In the genomic region with DNA sequence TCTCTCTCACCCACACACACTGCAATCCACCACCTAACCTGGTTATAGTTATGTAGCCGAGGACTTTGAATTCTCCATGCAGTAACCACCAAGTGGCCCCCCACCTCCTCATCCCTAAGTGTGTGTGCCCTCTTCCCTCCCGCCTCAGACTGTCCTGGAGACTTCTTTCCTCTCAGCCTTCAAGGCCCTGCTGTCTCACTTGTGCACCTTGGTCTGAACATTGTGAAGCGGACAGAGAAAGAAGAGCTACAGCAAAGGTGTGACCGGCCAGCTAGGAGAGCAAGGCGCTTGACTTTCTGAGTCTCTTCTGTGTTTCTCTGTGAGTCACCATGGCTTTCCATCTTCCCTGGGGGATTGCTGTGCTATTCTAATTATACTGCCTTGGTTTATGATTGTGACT, we compare ENCODE assay signal across 26 mouse cellular contexts. TPM values are rescaled to one million over a fixed set of nuclear protein-coding genes. Genes with fewer than 3 reads are reported as not detected.
DNase-seq lines count a peak whose midpoint lies in the region; ATAC-seq lines count a peak whose summit lies in the region.
"Had no signal": no experiment of that assay in that cellular context is flagged by ENCODE, and none has a peak within 500 bp of the region (broad histone marks: within the 10 kb centered on the region; RNA-seq: fewer than 3 reads in every experiment).

No protein-coding gene starts in this region.

- H3K9ac ChIP-seq in midbrain, embryonic 13.5 days (replicated peaks) = no peak overlapping the region
- no peak overlapping the region for H3K9ac ChIP-seq in hindbrain, embryonic 16.5 days (ENCODE audit: low read depth, low read length)
- H3K9ac ChIP-seq: embryonic facial prominence, embryonic 15.5 days; heart, embryonic 13.5 days; limb, embryonic 15.5 days; liver, embryonic 15.5 days had no signal

- no peaks in the 10 kb centered on the region for H3K36me3 ChIP-seq in heart, embryonic 10.5 days
- H3K36me3 ChIP-seq in midbrain, embryonic 13.5 days = no peaks in the 10 kb centered on the region; the same call in 1 of the 2 replicates
- no peaks in the 10 kb centered on the region for H3K36me3 ChIP-seq in midbrain, embryonic 10.5 days
- H3K36me3 ChIP-seq in hindbrain, embryonic 16.5 days (ENCODE audit: control insufficient read depth, insufficient read depth, low read length) = no peaks in the 10 kb centered on the region
- H3K36me3 ChIP-seq: embryonic facial prominence, embryonic 15.5 days; heart, embryonic 13.5 days; limb, embryonic 15.5 days; liver, embryonic 15.5 days had no signal

- peaks cover 13% of the 10 kb centered on the region for H3K4me1 ChIP-seq in heart, embryonic 10.5 days
- peaks cover 22% of the 10 kb centered on the region for H3K4me1 ChIP-seq in midbrain, embryonic 13.5 days (replicated peaks)
- H3K4me1 ChIP-seq in midbrain, embryonic 10.5 days = peaks cover 16% of the 10 kb centered on the region
- no peaks in the 10 kb centered on the region for H3K4me1 ChIP-seq in hindbrain, embryonic 16.5 days (ENCODE audit: control insufficient read depth, insufficient read depth, low read depth, low read length)
- H3K4me1 ChIP-seq: embryonic facial prominence, embryonic 15.5 days; heart, embryonic 13.5 days; liver, embryonic 15.5 days had no signal

- H3K4me2 ChIP-seq in midbrain, embryonic 13.5 days (replicated peaks) = no peak overlapping the region
- H3K4me2 ChIP-seq in hindbrain, embryonic 16.5 days (ENCODE audit: low read length) = no peak overlapping the region
- H3K4me2 ChIP-seq: embryonic facial prominence, embryonic 15.5 days; heart, embryonic 13.5 days; limb, embryonic 15.5 days; liver, embryonic 15.5 days had no signal

- peak; percentile 41 for ATAC-seq in midbrain, embryonic 13.5 days
- 0 out of 2 replicates have a peak, but pooled peaks have one; percentile 16 for ATAC-seq in hindbrain, embryonic 16.5 days
- no peak for ATAC-seq in inflammation-experienced regulatory T-cells, adult 6 months

- no peak overlapping the region for H3K4me3 ChIP-seq in heart, embryonic 10.5 days
- no peak overlapping the region for H3K4me3 ChIP-seq in midbrain, embryonic 13.5 days (replicated peaks)
- no peak overlapping the region for H3K4me3 ChIP-seq in midbrain, embryonic 10.5 days
- no peak overlapping the region for H3K4me3 ChIP-seq in hindbrain, embryonic 16.5 days (ENCODE audit: low read length)
- H3K4me3 ChIP-seq: embryonic facial prominence, embryonic 15.5 days; heart, embryonic 13.5 days; limb, embryonic 15.5 days; liver, embryonic 15.5 days; myocyte had no signal

- DNase-seq in heart, embryonic 10.5 days (ENCODE audit: low spot score) = peak; percentile 71
- no peak for DNase-seq in heart, adult 9 months (ENCODE audit: low spot score in 2 of 2)
- DNase-seq in midbrain, embryonic 10.5 days (ENCODE audit: low spot score) = no peak
- peak; percentile 16 for DNase-seq in brain, adult 2 months (ENCODE audit: low read depth, low spot score)
- no peak for DNase-seq in right cerebral cortex, postnatal 10 days (ENCODE audit: low spot score in 2 of 2)
- DNase-seq: adrenal gland, postnatal 14 days; cerebellum, adult 9-11 months; gastrocnemius, postnatal 10 days; heart, postnatal 14 days; kidney, adult 18-20 months; kidney, postnatal 4 days; lung, postnatal 4 days; right cerebral cortex, postnatal 14 days; thymus, adult 2 months had no signal

- no peak overlapping the region for H3K27ac ChIP-seq in heart, embryonic 10.5 days
- H3K27ac ChIP-seq in midbrain, embryonic 13.5 days = peak overlapping the region; percentile 67
- H3K27ac ChIP-seq in midbrain, embryonic 10.5 days (replicated peaks) = no peak overlapping the region; the same call in 1 of the 2 replicates
- H3K27ac ChIP-seq in hindbrain, embryonic 16.5 days (ENCODE audit: low read depth, low read length) = no peak overlapping the region
- H3K27ac ChIP-seq: embryonic facial prominence, embryonic 15.5 days; heart, embryonic 13.5 days; limb, embryonic 15.5 days; liver, embryonic 15.5 days; stomach, postnatal 0 days had no signal

- 85% methylated on average over 5 of the region's 5 CpGs for WGBS in heart, embryonic 10.5 days
- WGBS in midbrain, embryonic 13.5 days = 90% methylated on average over 5 of the region's 5 CpGs
- 91% methylated on average over 5 of the region's 5 CpGs for WGBS in midbrain, embryonic 10.5 days
- 91% methylated on average over 5 of the region's 5 CpGs for WGBS in hindbrain, embryonic 16.5 days

- no peaks in the 10 kb centered on the region for H3K27me3 ChIP-seq in heart, embryonic 10.5 days (ENCODE audit: insufficient read depth, poor library complexity, severe bottlenecking)
- H3K27me3 ChIP-seq in midbrain, embryonic 13.5 days = no peaks in the 10 kb centered on the region
- H3K27me3 ChIP-seq in midbrain, embryonic 10.5 days (ENCODE audit: low read depth, poor library complexity, severe bottlenecking) = no peaks in the 10 kb centered on the region
- no peaks in the 10 kb centered on the region for H3K27me3 ChIP-seq in hindbrain, embryonic 16.5 days (replicated peaks; ENCODE audit: control insufficient read depth, insufficient read depth, low read length)
- H3K27me3 ChIP-seq: embryonic facial prominence, embryonic 15.5 days; heart, embryonic 13.5 days; limb, embryonic 15.5 days; liver, embryonic 15.5 days had no signal

- no peaks in the 10 kb centered on the region for H3K9me3 ChIP-seq in heart, embryonic 10.5 days
- H3K9me3 ChIP-seq in midbrain, embryonic 13.5 days = no peaks in the 10 kb centered on the region
- H3K9me3 ChIP-seq in midbrain, embryonic 10.5 days (replicated peaks) = no peaks in the 10 kb centered on the region
- H3K9me3 ChIP-seq in hindbrain, embryonic 16.5 days (ENCODE audit: control insufficient read depth, low read length) = no peaks in the 10 kb centered on the region
- H3K9me3 ChIP-seq: embryonic facial prominence, embryonic 15.5 days; heart, embryonic 13.5 days; limb, embryonic 15.5 days; liver, embryonic 15.5 days had no signal

RNA-seq across cellular contexts. Expression of a gene that starts 51.5 kb away (rescaled TPM):
- polyA plus RNA-seq in heart, embryonic 10.5 days (2016; fragmentation: Nextera tagmentation; extraction: Ambion mirVana) = 0.06 TPM in 1 of 2 replicates, not detected in the other
- 0.18 and 0.26 TPM in 2 replicates for polyA plus RNA-seq in midbrain, embryonic 13.5 days (2015; fragmentation: Nextera tagmentation; extraction: Ambion mirVana)
- not detected in 2 replicates for polyA plus RNA-seq in midbrain, embryonic 10.5 days (2016; fragmentation: Nextera tagmentation; extraction: Ambion mirVana)
- polyA plus RNA-seq in hindbrain, embryonic 16.5 days (2015; fragmentation: Nextera tagmentation; extraction: Ambion mirVana) = 0.10 and 0.19 TPM in 2 replicates
- polyA plus RNA-seq in inflammation-experienced regulatory T-cells, adult 6 months (2017; shearing (Covaris generic)) = not detected
- polyA plus RNA-seq: C2C12; embryonic facial prominence, embryonic 15.5 days; kidney, embryonic 16.5 days; lung, embryonic 16.5 days; myocyte; stomach, postnatal 0 days had no signal

Comparison
In these comparisons a context has a peak if more than half of its experiments do, and no peak if none do; other contexts are left out.
1. DNase-seq: peak in heart, embryonic 10.5 days (single experiment) and brain, adult 2 months (single experiment); none in heart, adult 9 months (0 of 2), midbrain, embryonic 10.5 days (single experiment) and right cerebral cortex, postnatal 10 days (0 of 2).